Mouse (Mus musculus): Measurements from ENCODE around the gene Panx1.

DNA sequence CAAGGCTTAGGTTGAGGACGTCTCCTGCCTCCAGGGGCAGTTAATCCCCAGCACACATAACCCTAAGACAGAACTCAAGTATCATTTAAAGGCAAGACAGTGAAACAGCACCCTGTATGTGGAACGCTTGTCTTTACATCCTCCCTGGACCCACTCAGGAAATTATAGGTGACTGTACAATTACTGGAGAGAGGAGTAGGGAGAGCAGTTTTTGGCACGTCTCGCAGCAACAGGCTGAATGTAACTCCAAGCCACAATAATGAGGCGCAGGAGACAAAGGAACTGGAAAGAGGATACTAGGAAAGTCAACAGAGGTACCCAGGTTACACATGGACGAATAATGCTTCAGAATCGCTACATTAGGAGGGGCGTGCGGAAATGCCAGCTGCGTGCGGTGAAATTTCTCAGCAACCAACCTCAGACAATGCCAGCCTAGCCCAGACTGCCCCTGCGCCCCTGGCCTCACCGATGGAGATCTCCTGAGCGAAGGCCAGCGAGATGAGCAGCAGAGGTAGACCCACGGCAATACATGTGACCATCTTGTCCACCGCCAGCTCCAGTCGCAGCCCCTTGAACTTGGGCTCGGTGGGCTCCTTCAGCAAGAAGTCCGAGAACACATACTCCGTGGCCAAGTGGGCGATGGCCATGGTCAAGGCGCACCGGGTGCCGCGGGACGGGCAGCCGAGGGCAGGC is 741 bp downstream of the Panx1 start:
- TF ChIP-seq CTCF (IDR thresholded peaks at IDR 0.05; ENCODE audit: borderline replicate concordance, extremely low read depth, insufficient read depth, insufficient read length) (no peak), POLR2A (IDR thresholded peaks at IDR 0.05; ENCODE audit: borderline replicate concordance, extremely low read depth, insufficient read depth, insufficient read length, poor library complexity, severe bottlenecking) (no peak)

Data from brain, embryonic 14.5 days (tissue).